Mouse (Mus musculus): ENCODE measurements around the gene Stx18.

Gene Stx18

DNA sequence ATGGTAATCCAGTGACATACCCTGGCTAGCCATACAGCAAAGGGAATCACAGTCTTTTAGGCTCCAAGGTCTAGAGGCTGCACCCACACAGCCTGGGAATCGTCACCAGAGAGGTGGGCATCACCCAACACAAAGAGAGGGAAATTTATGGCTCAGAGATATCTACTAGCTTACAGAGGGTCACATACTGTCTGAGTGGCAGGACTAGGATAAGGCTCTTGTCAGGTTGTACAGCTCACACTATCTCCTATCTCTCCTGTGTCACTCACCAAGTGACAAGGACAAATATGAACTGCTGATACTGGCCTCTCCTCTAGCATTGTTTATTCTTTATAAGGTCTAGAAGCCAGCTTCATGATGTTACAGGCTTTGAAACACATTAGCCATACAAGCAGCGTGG lies 90.8 kb downstream of the Stx18 start:
- DNase-seq (ENCODE audit: low spot score in 2 of 2), result no peak

DNA sequence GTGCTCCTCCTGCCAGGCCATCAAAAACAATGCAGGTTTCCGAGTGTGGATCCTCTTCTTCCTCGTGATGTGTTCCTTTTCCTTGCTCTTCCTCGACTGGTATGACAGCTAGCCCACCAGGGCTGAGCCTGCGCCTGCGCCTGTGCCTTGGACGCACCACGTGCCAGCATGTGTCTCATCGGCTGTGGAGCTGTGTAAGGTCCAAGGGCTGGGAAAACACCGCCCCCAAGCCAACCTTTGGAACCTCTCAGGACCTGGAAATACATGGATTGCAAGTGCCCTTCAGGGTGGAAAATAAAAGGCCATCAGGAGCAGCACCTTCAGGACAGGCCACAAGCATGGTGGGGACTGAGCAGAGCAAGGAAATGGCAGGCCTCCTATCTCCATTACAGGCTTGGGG lies 97.7 kb downstream of the Stx18 start:
- DNase-seq (ENCODE audit: low spot score in 2 of 2), result no peak

DNA sequence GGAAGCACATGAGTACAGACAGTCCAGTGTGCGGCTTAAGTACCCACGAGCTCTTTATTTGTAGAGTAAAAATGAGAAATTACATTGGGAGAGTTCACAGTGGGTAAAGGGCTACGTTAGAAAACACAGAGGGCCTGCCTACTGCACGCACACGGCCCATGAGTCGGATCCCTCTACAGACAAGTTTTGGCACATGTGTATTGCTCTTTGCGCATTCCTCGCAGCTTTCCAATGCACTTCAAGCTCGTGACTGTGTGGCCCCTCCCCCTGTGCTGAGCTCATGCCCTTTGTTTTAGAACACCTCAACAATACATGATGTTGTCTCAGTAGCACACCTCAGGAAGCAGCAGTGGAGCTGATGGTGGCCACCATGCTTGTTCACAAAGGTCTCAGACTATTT lies 98.6 kb downstream of the Stx18 start:
- no peak for DNase-seq (ENCODE audit: low spot score in 2 of 2)

DNA sequence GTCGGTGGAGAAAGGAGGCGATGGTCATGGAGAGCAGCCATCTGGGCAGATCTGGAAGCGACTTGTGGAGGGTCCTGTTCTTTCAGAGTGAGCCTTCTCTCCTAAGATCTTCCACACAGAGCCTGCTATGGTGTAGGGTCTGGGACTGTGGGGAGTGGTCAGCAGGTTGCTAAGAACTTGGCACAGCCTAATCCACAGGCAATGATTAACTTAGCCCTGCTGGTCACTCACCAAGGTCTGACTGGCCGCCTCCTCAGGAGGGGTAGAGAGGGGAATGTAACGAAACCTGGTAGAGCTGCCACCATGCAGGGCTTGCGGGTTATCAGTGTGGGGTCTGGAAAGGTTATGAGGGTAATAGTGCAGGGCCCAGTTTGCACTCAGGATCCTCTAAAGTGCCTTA lies 102.4 kb downstream of the Stx18 start:
- DNase-seq (ENCODE audit: low spot score in 2 of 2), result no peak

DNA sequence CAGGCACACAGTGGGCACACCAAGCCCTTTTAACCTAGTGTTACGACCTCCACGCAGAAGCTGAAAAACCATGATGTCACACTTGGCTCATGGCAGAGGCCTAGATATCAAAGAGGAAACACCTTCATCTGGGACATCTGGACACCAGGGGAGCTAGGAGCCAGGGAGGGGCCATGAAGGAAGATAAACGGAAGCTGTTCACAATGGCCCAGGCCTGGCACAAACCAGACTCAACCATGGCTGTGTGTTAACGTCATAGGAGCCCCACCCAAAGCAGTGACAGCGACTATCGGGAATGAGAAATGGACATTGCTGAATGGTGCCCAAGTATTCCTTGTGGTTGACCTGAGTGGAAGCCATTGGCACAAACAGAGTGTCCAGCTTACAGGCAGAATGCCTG lies 108.0 kb downstream of the Stx18 start:
- DNase-seq (ENCODE audit: low spot score in 2 of 2), result no peak

DNA sequence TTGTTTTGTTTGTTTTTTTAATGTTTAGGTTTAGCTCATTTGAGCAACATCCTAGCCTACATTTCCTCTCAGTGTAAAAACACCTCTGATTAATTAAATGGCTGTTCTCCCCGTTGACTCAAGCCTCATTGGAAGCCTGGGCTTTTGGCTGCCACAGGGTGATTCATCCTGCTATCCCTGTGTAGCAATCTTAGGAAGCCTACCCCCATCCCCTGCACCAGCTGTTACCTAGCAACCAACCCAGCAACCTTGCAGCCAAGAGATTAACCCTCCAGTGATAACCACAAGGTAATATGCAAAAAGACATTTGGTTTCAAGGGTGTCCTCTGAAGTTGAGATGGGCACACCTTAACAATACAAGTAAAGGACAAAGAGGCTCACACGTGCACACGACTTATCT lies 112.7 kb downstream of the Stx18 start:
- DNase-seq (ENCODE audit: low spot score in 2 of 2), result peak in 1 of 2 experiments; percentile 60

DNA sequence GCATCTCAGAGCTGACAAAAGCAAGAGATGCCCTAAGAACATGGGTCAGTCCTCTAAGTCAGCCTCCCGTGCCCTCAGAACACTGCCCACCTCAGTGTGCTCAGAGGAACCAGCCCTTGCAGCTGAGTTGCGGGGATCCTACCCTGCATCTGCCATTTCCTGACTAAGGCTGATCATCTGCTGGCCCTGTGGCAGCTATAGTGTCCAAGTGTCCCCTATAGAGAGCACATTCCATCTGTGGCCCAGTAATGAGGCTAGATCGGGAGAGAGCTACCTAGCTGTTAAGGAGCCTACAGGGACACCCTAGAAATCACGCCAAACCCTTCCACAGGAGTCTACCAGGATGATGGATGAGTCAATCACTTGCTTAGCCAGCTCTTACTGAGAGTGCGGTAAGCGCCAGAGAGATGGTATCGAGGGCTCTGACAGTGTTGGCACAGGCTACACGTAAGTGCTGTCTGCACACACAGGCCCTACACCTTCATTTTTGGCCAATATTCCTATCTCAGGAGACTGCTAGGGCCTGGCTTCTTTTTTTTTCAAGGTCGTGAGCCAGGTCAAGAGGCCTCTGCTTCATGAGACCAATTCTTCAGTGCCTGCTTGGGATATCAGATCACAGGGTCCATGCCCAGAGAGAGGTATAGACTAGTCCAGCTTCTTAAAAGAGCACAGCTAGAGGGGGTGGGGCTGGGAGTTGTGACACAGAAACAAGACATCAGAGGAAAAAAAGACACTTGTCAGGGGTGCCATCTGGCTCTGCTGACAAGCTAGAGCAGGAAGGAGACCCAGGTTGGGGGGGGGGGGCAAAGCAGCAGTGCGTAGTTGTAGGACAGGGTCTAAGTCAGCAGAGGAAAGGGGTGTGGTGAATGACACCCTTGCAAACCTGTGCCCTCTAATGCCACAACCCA lies 113.9 kb downstream of the Stx18 start:
- no peak for DNase-seq (ENCODE audit: low spot score in 2 of 2)

DNA sequence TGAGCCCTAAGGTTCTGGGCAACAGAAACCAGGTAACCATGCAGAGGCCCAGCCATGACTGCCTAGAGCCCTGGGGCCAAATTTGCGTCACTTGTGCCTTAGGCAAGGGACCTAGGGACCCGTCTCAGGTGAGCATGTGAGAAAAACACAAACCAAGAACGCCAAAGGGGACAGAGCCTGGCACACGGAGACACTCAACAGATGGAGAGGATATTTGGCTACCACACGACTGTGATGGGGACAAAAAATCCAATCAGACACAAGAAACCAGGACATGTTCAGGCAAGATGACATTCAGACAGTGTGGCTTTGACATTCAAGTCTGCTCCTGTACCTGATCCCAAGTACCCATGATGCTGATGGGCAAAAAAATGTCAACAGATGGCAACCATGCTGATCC lies 115.1 kb downstream of the Stx18 start:
- DNase-seq (ENCODE audit: low spot score in 2 of 2), result no peak

DNA sequence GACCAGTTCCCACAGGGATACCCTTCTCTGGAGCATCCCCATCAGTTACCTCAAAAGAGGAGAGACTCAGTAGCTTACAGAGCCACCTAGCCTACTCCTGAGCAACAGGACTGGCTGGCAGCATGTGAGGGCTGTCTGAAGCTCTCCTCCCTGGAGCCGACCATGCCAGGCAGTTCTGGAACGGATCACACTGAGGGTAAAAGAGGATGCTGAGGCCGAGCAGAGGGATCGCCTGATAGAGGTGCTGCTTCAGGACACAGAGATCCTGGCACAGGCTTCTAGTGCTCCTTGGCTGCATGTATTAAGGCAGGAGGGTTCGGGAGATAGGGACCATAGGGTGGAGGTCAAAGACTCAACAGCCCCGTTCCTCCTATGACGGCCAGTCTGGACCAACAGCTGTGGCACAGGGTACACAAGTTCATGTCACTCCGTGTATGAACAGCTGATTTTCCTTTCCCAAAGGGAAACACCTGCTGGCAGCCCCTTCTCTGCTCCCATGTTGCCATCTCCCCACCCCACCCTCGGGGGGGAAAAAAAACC lies 119.0 kb downstream of the Stx18 start:
- DNase-seq (ENCODE audit: low spot score in 2 of 2), result no peak

DNA sequence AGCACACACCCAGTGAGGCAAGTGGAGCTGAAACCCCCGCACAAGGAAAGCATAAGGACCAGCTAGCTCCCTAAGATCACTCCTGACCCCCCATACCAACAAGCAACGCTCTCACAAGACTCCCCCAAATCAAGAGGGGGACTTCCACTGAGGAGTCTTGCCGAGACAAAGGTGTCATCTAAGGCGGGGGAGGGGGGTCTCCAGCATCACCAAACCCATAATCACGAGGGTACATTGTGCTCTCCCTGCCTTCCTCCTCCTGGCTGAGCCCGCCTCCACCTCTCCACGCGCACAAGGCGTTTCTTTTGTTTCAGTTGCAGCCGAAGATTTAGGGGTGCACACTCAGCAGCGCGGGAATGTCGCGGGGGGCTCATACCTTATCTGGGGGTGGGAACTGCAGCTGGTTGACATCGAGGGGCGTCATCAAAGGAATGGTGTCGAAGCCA lies 120.0 kb downstream of the Stx18 start:
- DNase-seq (ENCODE audit: low spot score in 2 of 2), result peak; percentile 58 to 71

DNA sequence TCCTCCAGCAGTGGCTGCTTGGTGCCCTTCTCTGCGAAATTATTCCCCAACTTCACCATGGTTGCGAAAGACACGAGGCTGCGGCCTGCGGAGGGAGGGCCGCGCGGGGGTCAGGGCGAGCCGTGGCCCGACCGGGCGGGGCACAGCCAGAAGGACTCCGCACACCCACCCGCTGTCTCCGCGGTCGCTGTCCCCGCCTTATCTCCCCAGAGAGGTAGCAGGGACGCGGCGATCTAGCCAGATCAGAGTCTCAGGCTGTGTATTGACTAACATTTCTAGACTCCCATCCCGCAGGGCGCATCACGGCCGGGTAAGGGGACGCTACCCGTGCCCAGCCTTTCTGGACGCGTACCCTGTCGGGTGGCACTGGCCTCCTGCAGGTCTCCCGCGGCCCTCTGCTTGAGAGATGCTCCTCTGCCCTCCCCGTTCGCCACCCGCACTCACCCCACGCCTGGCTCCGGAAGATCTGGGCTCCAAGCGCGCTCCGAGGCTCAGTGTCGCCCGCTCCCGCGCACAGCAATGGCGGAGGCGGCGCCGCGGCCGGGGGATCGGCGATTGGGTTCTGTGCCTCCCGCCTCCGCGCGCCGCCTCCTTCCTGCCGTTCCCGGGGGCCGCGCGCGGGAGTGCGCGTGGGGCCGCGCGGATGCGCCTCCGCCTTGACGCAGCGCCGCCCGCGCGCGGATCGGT lies 120.5 kb downstream of the Stx18 start:
- peak; percentile 64 to 81 for DNase-seq (ENCODE audit: low spot score in 2 of 2)

DNA sequence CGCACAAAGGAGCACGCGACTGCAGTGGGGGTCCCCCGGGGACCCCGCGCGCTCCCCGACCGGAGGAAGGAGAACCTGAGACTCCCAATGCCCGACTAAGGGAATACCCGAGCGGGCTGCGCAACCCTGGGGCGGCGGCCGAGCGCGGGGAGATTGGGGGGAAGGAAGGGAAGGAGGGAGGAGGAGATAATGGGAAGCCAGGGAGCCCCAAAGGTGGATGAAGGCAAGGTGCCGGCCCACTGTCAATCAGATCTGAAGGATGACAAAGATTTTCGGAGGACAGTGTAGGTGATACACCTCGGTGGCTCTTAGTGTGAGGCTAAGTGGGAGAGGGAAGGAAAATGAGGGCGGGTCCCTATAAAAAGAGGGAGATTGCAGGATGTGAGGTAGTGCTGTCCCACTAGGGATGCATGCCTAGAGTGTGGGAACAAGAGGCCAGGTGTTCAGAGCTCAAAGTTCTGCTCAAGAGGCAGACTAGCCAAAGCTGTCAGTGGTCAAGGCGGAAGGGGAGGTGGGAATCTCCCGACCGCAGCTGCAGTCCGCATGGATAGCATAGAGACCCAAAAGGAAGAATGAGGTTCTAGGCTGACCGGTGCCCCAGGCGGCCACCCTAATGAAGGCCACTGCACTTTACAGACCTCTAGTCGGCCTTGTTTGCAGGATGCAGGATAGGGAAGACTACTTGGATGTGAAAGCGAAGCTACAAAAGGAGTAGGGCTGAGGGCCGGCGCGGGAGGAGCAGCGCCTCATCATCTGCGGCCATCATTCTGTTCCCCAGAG lies 121.3 kb downstream of the Stx18 start, which contains the start of gene Nsg1:
Gene Nsg1, minus strand, starts transcription at position 274 of the 780 bp plus-strand sequence.
- DNase-seq (ENCODE audit: low spot score in 2 of 2), result no peak

DNA sequence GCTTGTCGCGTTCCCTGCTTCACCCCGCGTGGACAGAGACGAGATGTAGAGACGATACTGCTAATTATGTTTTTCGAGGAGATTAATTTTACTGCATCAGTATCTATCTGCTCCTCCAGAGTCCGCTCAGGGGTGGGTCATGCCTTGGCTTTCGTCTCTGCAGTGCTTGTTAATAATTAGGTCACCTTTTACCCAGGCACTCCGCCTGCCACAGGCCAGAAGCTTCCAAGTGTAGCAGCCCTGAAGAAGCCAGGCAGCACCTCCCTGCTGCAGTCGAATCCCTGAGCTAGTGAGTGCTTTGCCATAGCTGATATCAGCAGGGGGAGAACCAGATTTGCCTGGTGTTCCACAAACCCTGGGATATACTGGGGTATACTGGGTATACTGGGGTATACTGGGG lies 130.0 kb downstream of the Stx18 start:
- DNase-seq (ENCODE audit: low spot score in 2 of 2), result no peak

DNA sequence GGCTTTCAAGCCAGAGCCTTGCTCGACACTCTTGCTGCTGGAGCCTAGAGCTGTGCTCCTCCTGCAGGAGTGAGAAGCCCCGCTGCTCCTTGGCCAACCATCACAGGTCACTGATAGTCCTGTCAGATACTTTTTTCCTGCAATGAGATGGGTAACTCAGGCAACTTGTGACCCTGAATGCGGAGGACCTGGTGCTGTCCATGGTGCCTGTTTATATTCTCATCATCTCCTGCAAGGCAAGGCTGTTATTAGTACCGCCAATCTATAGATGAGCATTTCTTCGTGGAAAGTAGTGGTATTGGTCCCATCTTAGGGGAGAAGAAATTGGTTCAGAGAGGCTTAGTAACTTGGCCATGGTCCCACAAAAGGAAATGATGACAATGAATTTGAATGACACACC lies 135.2 kb downstream of the Stx18 start:
- DNase-seq (ENCODE audit: low spot score in 2 of 2), result no peak

DNA sequence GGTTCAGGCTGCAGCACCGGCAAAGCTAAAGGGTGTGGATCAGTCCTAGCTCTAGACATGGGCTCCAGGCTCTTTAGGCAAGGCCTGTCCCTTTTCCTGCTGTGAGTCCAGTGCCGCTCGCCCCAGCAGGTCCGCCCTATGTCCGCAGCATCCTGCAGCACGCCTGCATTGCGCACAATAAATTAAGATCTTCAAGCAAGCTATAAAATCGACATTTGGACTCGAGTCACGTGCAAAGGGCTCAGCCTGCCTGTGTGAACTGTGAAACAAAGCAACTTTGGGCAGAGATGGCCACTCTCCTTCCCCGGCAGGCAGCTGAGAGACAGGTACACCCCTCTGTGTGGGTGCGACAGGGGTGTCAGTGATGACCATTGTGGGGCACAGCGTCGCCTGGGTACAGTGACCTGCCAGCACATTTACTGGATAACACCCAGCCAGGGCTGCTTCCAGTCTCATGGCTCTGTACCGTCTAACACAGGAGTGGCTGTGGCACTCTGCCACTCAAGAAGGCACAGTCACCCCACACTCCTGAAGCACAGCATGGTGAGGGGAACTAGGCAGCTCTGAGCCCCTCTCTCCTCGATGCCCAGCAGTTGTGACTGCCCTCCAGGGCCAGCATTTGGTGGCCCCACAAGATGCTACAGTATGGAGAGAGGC lies 135.8 kb downstream of the Stx18 start:
- no peak for DNase-seq (ENCODE audit: low spot score in 2 of 2)

DNA sequence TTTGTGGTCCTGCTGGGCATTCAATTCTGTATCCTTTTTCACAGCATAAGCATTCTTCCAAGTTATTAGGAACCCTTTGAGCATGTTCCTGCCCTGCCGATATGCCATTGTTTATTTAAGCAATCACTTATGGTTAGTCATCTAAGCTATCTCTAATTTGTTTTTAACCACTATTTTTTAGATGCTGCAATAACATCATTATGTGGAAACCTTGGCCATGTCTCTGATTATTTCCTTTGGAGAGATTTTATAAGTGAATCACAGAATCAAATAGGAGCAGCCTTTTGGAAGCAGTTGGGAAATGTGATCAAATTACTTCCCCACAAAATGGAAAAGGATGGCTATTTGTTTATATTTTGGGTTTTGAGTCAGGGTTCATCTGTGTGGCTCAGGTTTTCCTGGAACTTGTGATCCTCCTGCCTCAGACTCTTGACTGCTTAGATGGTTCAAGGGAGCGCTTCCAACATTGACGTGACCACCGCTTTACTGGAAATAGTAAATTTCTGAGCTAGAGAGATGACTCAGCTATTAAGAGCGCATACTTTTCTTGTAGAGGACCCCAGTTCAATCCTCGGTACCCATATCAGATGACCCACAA lies 146.2 kb downstream of the Stx18 start:
- no peak for DNase-seq (ENCODE audit: low spot score in 2 of 2)

DNA sequence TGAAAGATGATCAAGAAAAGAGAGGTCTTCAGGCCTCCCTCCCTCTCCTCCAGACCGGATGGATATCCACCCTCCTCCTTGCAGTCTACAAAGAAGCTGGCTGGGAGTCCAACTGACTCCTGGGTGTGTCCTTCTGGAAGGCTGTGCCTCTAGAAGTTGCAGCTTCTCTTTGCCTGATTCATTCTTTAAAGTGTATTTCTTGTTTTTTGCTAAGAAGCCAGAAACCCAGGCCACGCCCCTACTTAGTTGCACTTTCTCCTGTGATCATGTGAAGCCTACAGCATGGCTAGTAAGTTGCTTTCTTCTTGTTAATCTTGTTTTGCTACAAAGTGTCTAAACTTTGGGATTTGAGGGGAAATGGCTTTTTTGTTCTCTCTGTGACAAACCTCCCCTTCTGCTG lies 148.5 kb downstream of the Stx18 start:
- DNase-seq (ENCODE audit: low spot score in 2 of 2), result no peak

All from frontal cortex, postnatal 10 days (tissue).